Mouse (Mus musculus) hindbrain, embryonic 10.5 days (tissue): ENCODE measurements at regions not wholly inside any gene's neighbourhood (a gene's known extent, or its start where the extent isn't known, plus 50 kb on each side); places are given as distances from the start of the nearest gene placed in this dataset.

Experiments used
- DNase-seq: peaks from one replicate; pipeline ENCODE4 v3.0.0-alpha.2; 2017; ENCODE audit warnings: low spot score
- H3K27ac ChIP-seq: fragments of 300-500 bp; sonication (generic); 2 replicates; pipeline ENCODE4 v1.5.1; 2016; ENCODE audit warnings: mild to moderate bottlenecking, moderate library complexity
- H3K27me3 ChIP-seq: fragments of 300-500 bp; sonication (generic); 2 replicates; pipeline ENCODE4 v1.6.1; 2016; ENCODE audit warnings: mild to moderate bottlenecking; ENCODE audit not compliant: poor library complexity, insufficient read depth, severe bottlenecking
- H3K36me3 ChIP-seq: fragments of 300-500 bp; sonication (generic); 2 replicates; pipeline ENCODE4 v1.6.1; 2016; ENCODE audit warnings: mild to moderate bottlenecking, moderate library complexity
- H3K4me1 ChIP-seq: fragments of 300-500 bp; sonication (generic); replicated peaks from 2 replicates; pipeline ENCODE4 v1.6.1; 2016; ENCODE audit warnings: mild to moderate bottlenecking
- H3K4me3 ChIP-seq: fragments of 300-500 bp; sonication (generic); 2 replicates; pipeline ENCODE4 v1.5.1; 2016; ENCODE audit warnings: mild to moderate bottlenecking, moderate library complexity
- H3K9me3 ChIP-seq: fragments of 300-500 bp; sonication (generic); 2 replicates; pipeline ENCODE4 v1.6.1; 2016; ENCODE audit warnings: mild to moderate bottlenecking, moderate library complexity
- WGBS: fragments of 180-500 bp; shearing (Covaris S2); methylation state at CpG from one replicate; pipeline ENCODE4 v1.1.7; 2016; 5-methylcytosine and 5-hydroxymethylcytosine counted together

- H3K27me3 ChIP-seq: no peaks in the 10 kb centered on the region
- WGBS: 39% methylated on average over 3 of the region's 3 CpGs
- H3K4me1 ChIP-seq: peaks cover 4% of the 10 kb centered on the region; the same call in 1 of the 2 replicates
- H3K36me3 ChIP-seq: no peaks in the 10 kb centered on the region
- H3K9me3 ChIP-seq: no peaks in the 10 kb centered on the region
- no peak overlapping the region for H3K4me3 ChIP-seq
- no peak overlapping the region; the same call in 1 of the 2 replicates for H3K27ac ChIP-seq
- no peak for DNase-seq
Measured at GRCm38 (mm10) chr3:151323835-151324234, 113.9 kb upstream of the Adgrl4 start.

GRCm38 (mm10) chr3:151329801-151330200 lies 107.9 kb upstream of the Adgrl4 start:
- WGBS: 95% methylated on average over 4 of the region's 4 CpGs
- H3K36me3 ChIP-seq: no peaks in the 10 kb centered on the region
- no peaks in the 10 kb centered on the region for H3K9me3 ChIP-seq
- H3K4me3 ChIP-seq: no peak overlapping the region
- DNase-seq: no peak
- no peak overlapping the region for H3K27ac ChIP-seq
- H3K27me3 ChIP-seq: no peaks in the 10 kb centered on the region
- peaks cover 13% of the 10 kb centered on the region; the same call in 1 of the 2 replicates for H3K4me1 ChIP-seq

DNA sequence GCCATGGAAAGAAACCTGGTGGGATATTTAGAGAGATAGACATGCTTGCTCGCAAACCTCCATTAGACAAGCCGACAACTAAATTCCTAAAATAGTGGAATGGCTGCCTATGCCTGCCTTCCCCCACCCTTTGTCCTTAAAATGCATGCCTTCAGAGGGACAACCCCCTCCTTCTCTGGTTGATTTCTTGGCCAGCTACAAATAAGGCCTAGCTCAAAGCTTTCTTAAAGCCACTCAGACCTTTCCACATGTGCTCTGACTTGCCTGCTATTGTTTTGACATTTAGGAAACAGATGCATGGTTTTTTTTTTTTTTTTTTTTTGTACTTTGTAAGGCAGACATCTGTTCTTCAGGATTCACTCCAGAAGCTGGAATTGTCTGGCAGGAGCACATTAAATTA lies 105.8 kb upstream of the Adgrl4 start:
- WGBS: 72% methylated on average over 2 of the region's 2 CpGs
- Histone ChIP-seq H3K4me1 (peaks cover 13% of the 10 kb centered on the region; the same call in 1 of the 2 replicates), H3K27me3 (no peaks in the 10 kb centered on the region), H3K27ac (no peak overlapping the region), H3K9me3 (no peaks in the 10 kb centered on the region), H3K4me3 (no peak overlapping the region), H3K36me3 (no peaks in the 10 kb centered on the region)
- DNase-seq: no peak

GRCm38 (mm10) chr3:151332317-151332687 lies 105.4 kb upstream of the Adgrl4 start:
- no peak for DNase-seq
- H3K4me1 ChIP-seq: peaks cover 13% of the 10 kb centered on the region; the same call in 1 of the 2 replicates
- WGBS: 71% methylated on average over 1 of the region's 1 CpGs
- H3K27ac ChIP-seq: no peak overlapping the region
- H3K9me3 ChIP-seq: no peaks in the 10 kb centered on the region
- no peaks in the 10 kb centered on the region for H3K27me3 ChIP-seq
- H3K4me3 ChIP-seq: no peak overlapping the region
- H3K36me3 ChIP-seq: no peaks in the 10 kb centered on the region

DNA sequence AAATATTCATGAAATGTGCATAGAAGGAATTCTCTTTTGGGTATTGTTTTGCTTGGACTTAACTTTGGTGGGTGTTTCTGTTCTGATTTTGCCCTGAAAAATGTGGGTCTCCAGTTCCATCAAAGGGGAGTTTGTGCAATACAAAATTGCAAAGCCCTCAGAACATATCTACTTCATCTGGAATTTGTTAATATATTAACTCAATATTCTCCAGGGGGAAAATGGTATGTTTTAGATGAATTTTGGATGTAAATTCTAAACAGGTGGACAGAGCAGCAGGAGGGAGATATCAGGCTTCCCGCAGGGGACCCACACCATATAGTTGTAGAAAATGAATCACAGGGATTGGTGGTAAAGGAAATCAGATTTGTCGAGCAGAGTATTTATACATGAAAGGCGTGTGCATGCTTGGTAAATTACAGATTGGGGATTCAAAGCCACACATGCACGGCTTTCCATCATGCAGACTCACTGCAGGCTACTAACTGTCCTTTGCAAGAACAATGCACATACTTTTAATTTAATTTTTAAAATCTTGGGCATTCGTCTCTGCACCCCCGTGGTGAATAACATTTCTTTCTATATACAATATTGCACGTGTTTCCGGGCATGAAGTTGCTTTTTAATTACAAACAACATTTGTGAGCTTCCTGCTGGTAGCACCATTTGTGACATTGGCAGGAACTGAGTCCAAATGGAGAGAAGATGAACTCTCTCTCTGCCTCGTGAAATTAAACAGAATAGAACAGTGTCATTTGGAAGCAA lies 104.8 kb upstream of the Adgrl4 start:
- Histone ChIP-seq H3K36me3 (no peaks in the 10 kb centered on the region), H3K4me3 (no peak overlapping the region), H3K9me3 (no peaks in the 10 kb centered on the region), H3K27ac (no peak overlapping the region), H3K4me1 (peaks cover 13% of the 10 kb centered on the region; the same call in 1 of the 2 replicates), H3K27me3 (no peaks in the 10 kb centered on the region)
- DNase-seq: no peak
- 76% methylated on average over 9 of the region's 9 CpGs for WGBS

DNA sequence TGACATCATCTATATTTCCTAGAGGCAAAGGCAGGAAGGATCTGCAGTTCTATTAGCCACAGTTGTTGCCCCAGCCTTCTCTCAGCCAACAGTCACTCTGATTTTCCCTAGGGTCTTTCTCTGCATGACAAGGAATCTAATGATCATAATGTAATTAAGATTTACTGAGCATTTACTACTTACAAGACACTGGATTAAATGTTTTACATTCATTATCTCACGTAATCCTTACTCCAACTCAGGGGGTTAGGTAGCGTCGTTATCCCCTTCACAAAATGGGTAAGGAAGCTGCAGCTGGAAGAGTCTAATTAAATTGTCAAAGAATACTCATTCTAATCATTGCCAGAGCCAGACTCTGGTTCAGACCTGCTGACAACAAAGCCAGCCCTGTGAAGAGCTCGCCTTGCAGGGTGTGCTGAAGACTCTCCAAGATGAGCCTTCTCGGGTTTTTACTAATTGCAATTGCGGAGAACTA lies 103.8 kb upstream of the Adgrl4 start:
- peak overlapping the region; percentile 70 for H3K27ac ChIP-seq
- no peaks in the 10 kb centered on the region for H3K36me3 ChIP-seq
- DNase-seq: peak; percentile 12
- WGBS: 40% methylated on average over 6 of the region's 6 CpGs
- no peaks in the 10 kb centered on the region for H3K27me3 ChIP-seq
- H3K4me3 ChIP-seq: no peak overlapping the region
- H3K4me1 ChIP-seq: peaks cover 13% of the 10 kb centered on the region; the same call in 1 of the 2 replicates
- no peaks in the 10 kb centered on the region for H3K9me3 ChIP-seq

DNA sequence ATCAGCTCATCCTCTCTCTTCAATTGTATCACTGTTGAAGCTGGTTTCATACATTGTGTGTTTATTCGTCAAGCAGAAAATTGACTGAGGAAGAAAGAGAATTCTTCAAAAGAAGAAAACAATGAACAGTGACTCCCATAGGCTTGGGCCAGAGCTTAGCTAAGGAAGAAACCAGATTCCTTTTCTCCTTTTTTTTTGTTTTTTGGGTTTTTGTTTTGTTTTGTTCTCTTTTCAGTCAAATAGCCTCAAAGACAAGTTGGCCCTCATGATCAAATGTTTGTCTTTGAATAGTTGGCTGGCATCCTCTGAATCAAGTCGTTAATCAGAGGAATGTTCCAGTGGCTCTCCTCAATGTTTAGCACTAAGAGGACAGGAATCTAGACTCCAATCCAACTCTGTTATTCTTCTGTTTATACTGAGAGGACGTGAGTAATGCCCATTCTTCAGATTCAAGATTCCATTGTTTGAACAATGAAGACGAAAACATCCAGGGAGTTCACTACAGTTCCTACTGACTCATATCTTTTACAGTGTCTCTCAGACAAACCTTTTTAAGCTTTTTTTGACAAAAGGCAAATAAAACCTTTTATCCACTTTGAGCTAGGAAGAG lies 86.1 kb upstream of the Adgrl4 start:
- H3K27ac ChIP-seq: no peak overlapping the region
- H3K4me1 ChIP-seq: no peaks in the 10 kb centered on the region
- no peak for DNase-seq
- 54% methylated on average over 4 of the region's 4 CpGs for WGBS
- no peaks in the 10 kb centered on the region for H3K9me3 ChIP-seq
- no peaks in the 10 kb centered on the region for H3K27me3 ChIP-seq
- H3K4me3 ChIP-seq: no peak overlapping the region
- H3K36me3 ChIP-seq: no peaks in the 10 kb centered on the region

- WGBS: 27% methylated on average over 4 of the region's 4 CpGs
- Histone ChIP-seq H3K9me3 (no peaks in the 10 kb centered on the region), H3K27me3 (no peaks in the 10 kb centered on the region), H3K4me3 (no peak overlapping the region), H3K36me3 (no peaks in the 10 kb centered on the region), H3K4me1 (peaks cover 12% of the 10 kb centered on the region), H3K27ac (no peak overlapping the region)
- DNase-seq: peak; percentile 8
Measured at GRCm38 (mm10) chr3:151366302-151366701, 71.4 kb upstream of the Adgrl4 start.

- Histone ChIP-seq H3K4me3 (no peak overlapping the region), H3K9me3 (no peaks in the 10 kb centered on the region), H3K27me3 (no peaks in the 10 kb centered on the region), H3K27ac (no peak overlapping the region), H3K36me3 (no peaks in the 10 kb centered on the region), H3K4me1 (peaks cover 12% of the 10 kb centered on the region)
- WGBS: 84% methylated on average over 4 of the region's 4 CpGs
- no peak for DNase-seq
Measured at GRCm38 (mm10) chr3:151366707-151367306, 70.9 kb upstream of the Adgrl4 start.

DNA sequence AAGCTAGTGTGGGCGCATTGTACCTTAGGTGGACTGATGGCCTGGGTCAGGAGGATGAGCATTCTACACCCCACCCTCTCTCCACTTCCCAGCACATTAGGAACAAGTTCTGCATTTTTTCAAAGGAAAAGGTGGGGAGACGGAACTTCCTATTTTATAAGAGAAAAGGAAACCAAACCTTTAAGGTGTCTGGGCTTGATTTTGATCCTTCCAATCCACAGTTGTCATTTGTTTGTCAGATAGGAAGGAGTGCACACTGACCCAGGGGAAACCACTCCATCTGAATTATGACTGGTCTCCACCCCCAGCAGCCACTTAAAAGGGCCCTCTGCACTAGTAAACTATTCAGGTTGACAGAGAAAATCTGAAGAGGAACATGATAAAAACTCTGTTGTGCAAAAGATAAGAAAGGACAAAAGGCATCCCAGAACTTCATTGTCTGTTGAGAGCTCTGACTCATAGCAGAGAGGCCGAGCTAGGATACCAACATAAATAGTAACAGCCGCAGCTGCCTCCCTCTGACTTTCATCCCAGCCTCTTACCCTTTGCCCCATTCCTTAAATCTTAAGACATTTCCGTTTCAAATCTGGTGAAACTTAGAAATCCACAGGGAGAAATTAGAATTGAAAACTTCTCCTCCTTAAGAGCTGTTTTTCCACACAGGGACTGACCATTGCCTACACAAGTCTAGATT lies 54.2 kb upstream of the Adgrl4 start:
- Histone ChIP-seq H3K27ac (no peak overlapping the region), H3K36me3 (no peaks in the 10 kb centered on the region), H3K4me3 (no peak overlapping the region), H3K27me3 (no peaks in the 10 kb centered on the region), H3K4me1 (no peaks in the 10 kb centered on the region), H3K9me3 (no peaks in the 10 kb centered on the region)
- 79% methylated on average over 5 of the region's 5 CpGs for WGBS
- DNase-seq: no peak

GRCm38 (mm10) chr3:151384850-151385249 lies 52.8 kb upstream of the Adgrl4 start:
- no peak overlapping the region for H3K27ac ChIP-seq
- DNase-seq: no peak
- no peak overlapping the region for H3K4me3 ChIP-seq
- H3K27me3 ChIP-seq: no peaks in the 10 kb centered on the region
- H3K36me3 ChIP-seq: no peaks in the 10 kb centered on the region
- H3K9me3 ChIP-seq: no peaks in the 10 kb centered on the region
- WGBS: 83% methylated on average over 5 of the region's 5 CpGs
- H3K4me1 ChIP-seq: no peaks in the 10 kb centered on the region

- no peak for DNase-seq
- 91% methylated on average over 5 of the region's 5 CpGs for WGBS
- Histone ChIP-seq H3K4me3 (no peak overlapping the region), H3K9me3 (no peaks in the 10 kb centered on the region), H3K27me3 (no peaks in the 10 kb centered on the region), H3K36me3 (no peaks in the 10 kb centered on the region), H3K27ac (no peak overlapping the region), H3K4me1 (no peaks in the 10 kb centered on the region)
Measured at GRCm38 (mm10) chr3:151386103-151386502, 51.6 kb upstream of the Adgrl4 start.
